Mouse (Mus musculus) spleen, postnatal 36 days (tissue): ENCODE measurements around the gene Slc22a7.

Experiments used
- DNase-seq, 2 experiments: peaks; one replicate each; pipeline ENCODE4 v3.0.0; 2022; ENCODE audit warnings: low spot score in 2 of 2, mixed read lengths in 1 of 2

Gene Slc22a7

DNA sequence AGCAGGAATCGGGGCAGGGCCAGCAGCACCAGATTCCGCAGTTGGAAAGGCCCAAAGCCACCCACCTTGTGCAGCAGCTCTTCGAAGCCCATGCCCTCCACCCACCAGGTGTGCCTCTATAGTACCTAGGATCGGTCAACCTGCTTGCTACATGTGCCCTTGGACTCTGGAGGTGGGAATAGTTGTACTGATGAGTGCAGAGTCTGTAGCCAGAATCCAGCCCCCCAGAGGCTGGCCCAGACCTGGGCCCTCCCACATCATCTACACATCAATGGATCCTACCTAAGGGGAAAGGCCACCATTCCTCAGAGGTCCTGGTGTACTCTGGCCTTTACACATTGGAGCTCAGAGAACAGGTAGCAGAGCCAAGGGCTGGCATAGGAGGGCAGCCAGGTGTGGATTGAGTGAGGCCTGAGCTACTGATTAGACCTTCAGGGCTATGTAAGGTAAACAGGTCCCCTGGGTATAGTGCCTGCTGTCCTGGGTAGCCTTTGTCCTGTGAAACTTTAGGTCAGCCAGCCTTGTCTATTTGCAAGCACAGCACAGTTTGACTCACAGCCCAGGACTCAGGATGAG lies at the start of gene Slc22a7:
Gene Slc22a7, minus strand, starts transcription at position 160 of the 576 bp plus-strand sequence.
- no peak for DNase-seq

GRCm38 (mm10) chr17:46487431-46487830 lies 49.2 kb upstream of the Slc22a7 start, which contains the start of gene Ttbk1:
Gene Ttbk1, minus strand, starts transcription at chr17:46487675.
- DNase-seq: no peak

GRCm38 (mm10) chr17:46486995-46487394 lies 48.7 kb upstream of the Slc22a7 start:
- DNase-seq: no peak

- DNase-seq: peak in 1 of 2 experiments; percentile 31
These were observed 46.2 kb upstream of the Slc22a7 start for GRCm38 (mm10) chr17:46484461-46484875.

DNA sequence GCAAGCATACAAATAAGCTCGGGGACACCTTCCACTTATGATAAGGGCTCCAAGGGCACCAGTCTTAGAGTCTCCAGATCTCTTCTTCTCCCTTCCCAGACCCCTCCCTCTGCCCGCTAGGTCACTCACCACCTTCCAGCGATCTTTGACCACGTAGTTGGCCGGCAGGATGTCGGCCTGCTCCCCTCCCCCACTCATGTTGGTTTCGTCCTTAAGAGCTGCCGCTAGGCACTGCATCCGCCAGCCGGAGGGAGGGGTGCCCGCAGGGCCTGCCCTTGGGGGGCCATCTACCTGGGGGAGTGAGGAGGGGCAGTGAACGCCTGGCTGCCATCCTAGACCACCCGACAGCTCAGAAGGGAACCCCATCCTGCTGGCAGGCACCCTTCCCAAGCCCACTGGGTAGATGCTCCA lies 45.8 kb upstream of the Slc22a7 start:
- DNase-seq: peak in 1 of 2 experiments; percentile 19

- no peak for DNase-seq
These were observed 45.3 kb upstream of the Slc22a7 start for GRCm38 (mm10) chr17:46483561-46484001.

DNA sequence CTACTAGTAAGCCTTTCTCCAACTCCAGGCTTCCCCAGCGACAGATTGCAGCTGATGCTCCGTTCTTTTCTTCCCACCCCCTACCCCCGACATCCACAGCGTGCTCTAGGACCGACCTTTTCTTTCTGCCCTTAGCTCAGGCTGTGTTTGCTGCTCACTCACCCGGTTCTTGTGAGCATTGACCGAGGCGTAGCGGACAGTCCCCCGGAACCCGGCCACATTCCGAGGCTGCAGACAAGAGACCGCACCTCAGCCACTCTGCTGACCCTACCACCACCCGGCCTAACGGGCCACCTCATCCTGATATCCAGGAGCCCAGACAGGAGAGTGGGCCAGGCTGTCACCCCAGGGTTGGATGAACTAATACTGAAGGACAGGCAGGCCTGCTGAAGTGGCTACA lies 39.0 kb upstream of the Slc22a7 start:
- no peak for DNase-seq

- DNase-seq: no peak
These were observed 38.3 kb upstream of the Slc22a7 start for GRCm38 (mm10) chr17:46476601-46477000.

DNA sequence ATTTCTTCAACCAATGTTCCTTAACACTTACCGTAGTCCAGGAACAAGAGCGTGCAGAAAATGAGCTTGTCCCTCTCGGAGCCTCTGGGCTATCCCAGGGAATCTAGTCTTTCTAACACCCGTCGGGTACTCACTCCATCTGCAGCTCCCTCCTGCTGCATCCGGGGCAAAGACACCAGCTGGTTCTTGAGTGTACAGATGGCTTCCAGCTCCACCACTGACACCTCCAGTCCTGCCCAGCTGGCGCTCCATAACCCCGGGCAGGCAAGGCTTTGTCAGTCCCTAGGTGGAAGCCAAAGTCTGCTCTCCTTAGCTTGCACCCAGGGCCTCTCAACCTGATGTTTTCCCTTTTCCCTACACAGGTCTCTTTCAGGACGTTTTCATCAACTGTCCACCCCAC lies 29.6 kb upstream of the Slc22a7 start:
- no peak for DNase-seq

GRCm38 (mm10) chr17:46462226-46462625 lies 24.0 kb upstream of the Slc22a7 start:
- no peak for DNase-seq

GRCm38 (mm10) chr17:46461347-46461746 lies 23.1 kb upstream of the Slc22a7 start:
- no peak for DNase-seq

- no peak for DNase-seq
These were observed 22.4 kb upstream of the Slc22a7 start for GRCm38 (mm10) chr17:46460673-46461072.

- no peak for DNase-seq
These were observed 20.2 kb upstream of the Slc22a7 start for GRCm38 (mm10) chr17:46458439-46458838.

GRCm38 (mm10) chr17:46457791-46458190 lies 19.5 kb upstream of the Slc22a7 start:
- peak; percentile 30 to 38 for DNase-seq

DNA sequence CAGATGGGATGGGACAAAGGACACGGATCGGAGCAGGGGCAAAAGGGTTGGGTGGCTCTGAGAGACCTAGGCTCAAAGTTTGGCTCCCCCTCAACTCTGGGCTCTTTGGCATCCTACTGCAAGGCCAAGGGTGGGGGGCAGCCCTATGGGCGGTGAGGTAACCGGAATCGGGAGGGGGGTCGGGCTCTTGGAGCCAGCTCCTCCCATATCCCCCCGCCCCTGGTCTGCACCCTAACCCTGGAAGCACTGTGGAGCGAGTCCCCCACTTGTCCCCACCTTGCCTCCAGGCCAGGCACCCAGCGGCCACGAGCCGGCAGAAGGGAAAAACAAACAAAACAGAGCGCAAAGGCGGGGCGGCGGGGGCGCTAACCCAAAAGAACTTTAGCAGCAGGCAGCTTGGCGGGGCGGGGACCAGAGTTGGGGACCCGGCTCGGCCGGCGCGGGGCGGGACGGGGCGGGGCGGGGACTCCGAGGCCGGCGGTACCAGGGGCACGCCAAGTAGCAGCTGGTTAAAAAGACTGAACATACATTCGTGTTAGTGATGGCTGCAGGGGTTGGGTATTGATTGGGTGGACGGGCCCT lies 16.9 kb upstream of the Slc22a7 start:
- no peak for DNase-seq

DNA sequence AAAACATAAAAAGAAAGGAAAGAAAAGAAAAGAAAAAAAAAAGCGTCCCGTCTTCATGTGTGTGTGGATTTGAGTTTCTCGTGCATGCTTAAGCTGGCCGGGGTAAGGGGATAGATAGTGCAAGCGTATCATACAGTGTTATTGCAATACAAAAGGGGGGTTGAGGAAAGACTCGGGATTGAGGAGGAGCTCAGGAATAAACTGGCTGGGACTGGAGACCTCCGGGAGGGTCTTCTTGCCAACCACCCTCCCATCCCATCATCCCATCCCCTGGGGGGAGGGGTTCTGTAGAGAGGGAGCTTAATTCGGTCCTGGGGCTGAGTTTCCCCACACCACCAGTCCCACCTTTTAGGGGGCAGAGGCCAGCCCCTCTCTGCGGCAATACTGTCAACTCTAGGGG lies 16.3 kb upstream of the Slc22a7 start:
- DNase-seq: no peak

- DNase-seq: no peak
These were observed 15.7 kb upstream of the Slc22a7 start for GRCm38 (mm10) chr17:46453970-46454411.

DNA sequence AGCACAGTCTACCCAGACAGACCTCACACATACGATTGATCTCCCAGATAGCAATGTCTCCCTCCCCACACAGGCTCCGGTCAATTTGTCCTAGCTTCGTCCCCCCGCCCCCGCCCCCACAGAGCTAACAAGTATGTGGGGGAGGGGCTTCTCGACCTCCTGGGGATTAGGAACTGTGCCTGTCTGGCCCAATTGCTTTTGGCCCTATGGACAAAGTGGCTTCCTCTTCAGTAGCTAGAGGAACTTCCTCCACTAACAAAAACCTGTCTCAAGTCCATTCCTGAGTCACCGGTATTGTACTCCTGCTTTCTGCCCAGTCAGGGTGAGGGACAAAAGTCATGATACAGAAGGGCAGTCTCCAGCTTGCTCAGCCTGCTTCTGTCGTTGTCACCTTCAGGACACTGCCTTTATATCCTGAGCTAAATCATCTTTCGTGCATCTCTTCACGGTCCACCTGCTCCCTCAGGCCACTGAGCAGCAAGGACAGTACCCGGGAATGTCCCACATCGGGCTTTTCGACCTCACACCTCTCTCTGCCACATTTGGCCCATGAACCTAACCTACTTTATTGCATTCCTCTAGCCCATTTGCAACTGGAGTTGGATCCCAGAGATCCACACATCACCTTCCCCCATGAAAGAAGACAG lies 15.2 kb upstream of the Slc22a7 start:
- DNase-seq: no peak

DNA sequence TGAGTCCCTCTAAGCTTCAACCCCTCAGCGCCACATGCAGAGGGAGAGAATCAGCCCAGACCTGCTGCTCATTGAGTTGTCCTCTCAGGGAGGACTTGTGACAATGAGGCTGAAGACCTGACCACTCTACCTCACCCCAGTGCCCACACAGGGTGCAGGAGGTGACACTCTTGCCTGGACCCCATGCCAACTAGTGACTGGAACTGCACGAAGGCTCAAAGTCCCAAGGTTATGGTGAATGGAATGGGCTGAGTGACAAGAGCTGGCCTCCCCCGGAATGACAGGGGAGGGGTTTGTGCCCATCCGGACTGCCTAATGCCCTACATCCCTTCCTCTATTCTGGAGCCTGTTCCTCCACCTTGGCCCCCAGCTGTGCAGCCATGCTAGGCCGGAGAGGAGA lies 14.4 kb upstream of the Slc22a7 start:
- DNase-seq: no peak

GRCm38 (mm10) chr17:46446264-46446663 lies 8.0 kb upstream of the Slc22a7 start:
- no peak for DNase-seq

DNA sequence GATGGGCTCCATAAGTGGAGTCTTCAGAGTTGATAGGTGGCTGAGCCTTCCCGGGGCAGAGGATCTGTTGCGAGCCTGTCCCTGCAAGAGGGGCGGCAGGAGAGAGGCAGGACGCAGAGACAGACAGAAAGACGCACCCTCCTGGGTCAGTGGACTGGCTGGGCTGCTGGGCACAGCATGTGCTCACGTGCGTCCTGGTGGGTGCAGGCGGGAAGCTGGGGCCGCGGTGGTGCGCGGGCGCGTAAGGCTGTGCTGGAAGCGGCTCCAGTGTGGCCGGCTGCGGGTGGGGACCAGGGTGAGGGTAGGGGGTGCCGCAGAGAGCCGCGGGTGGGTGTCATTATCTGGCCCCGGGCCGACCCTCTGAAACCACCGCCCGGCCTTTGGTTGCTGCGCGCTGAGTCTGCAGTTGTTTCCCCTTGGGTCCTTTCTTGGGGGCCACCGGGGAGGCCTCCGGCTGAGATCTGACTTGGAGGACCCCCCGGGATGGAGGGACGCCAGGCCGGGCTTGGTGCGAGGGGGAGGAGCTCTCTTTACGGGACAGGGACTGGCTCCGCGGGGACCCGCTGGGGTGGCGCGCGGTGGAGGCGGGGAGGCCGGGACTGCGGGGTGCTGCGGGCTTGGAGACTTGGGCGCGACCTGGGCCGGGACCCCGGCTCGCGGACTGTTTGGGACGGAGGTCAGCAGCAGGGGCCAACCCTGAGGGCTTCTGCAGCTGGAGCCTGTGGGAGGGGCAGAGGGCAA lies 6.8 kb upstream of the Slc22a7 start:
- DNase-seq: no peak

GRCm38 (mm10) chr17:46439176-46439575 lies 919 bp upstream of the Slc22a7 start:
- no peak for DNase-seq
